In the genomic region with DNA sequence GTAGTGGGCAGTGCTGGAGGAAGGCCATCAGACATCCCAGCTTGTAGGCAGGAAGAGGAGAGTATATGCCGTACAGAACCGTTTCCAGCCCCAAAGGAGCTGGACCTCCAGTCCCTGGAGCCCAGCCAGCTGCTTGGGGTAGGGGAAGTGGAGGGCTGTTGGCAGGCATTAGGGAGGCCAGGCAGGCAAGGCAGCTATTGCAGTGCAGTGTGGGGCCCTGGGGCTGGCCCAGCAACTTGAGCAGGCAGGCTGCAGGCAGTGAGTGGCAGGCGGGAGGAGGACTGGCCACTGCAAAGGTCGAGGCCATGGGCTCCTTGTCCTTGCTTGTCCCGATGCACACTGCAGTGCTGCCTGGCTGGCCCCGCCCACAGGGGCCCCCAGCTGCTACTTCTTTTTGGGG, we compare ENCODE assay signal across 9 mouse cellular contexts. TPM values are rescaled to one million over a fixed set of nuclear protein-coding genes. Genes with fewer than 3 reads are reported as not detected.
DNase-seq lines count a peak whose midpoint lies in the region; ATAC-seq and TF ChIP-seq lines count a peak whose summit lies in the region.
"Had no signal": no experiment of that assay in that cellular context is flagged by ENCODE, and none has a peak within 500 bp of the region (broad histone marks: within the 10 kb centered on the region; RNA-seq: fewer than 3 reads in every experiment).

No protein-coding gene starts in this region.

- TF ChIP-seq CTCF in MEL (IDR thresholded peaks at IDR 0.05 in 2 of 3, conservative IDR thresholded peaks at IDR 0.05 in 1 of 3; ENCODE audit: control insufficient read depth in 1 of 3, insufficient read depth in 1 of 3, low read depth in 2 of 3, low read length in 3 of 3, poor library complexity in 1 of 3, severe bottlenecking in 1 of 3): no peak

- no peak overlapping the region for H3K4me3 ChIP-seq in MEL (ENCODE audit: control insufficient read depth in 1 of 2, insufficient read depth in 1 of 2, low read depth in 2 of 2, low read length in 2 of 2)
- H3K4me3 ChIP-seq in hindbrain, embryonic 14.5 days (replicated peaks; ENCODE audit: low read length): no peak overlapping the region
- H3K4me3 ChIP-seq: midbrain, embryonic 12.5 days had no signal

- intact Hi-C loops in gastrocnemius, postnatal 14 days (cut with DNase I; ENCODE audit: low total_unique reads): loop anchor here (5.0 kb wide), 1 partner anchor 81 kb away; no protein-coding TSS in a partner anchor

- H3K9me3 ChIP-seq in MEL (replicated peaks; ENCODE audit: insufficient read depth, low read length): no peaks in the 10 kb centered on the region
- H3K9me3 ChIP-seq in hindbrain, embryonic 14.5 days (ENCODE audit: control insufficient read depth, low read length): no peaks in the 10 kb centered on the region
- H3K9me3 ChIP-seq: midbrain, embryonic 12.5 days had no signal

- peaks cover 0 to 16% of the 10 kb centered on the region in 2 experiments; a peak in 2 of 4 replicates for H3K4me1 ChIP-seq in MEL (ENCODE audit: control insufficient read depth in 1 of 2, insufficient read depth in 2 of 2, low read length in 2 of 2)
- H3K4me1 ChIP-seq in hindbrain, embryonic 14.5 days (replicated peaks; ENCODE audit: control insufficient read depth, insufficient read depth, low read length): 0 out of 2 replicates have a peak, but pooled peaks cover 5% of the 10 kb centered on the region

- no peak for TF ChIP-seq RAD21 in MEL (IDR thresholded peaks at IDR 0.05; ENCODE audit: low read depth, low read length)

- no peak overlapping the region for H3K27ac ChIP-seq in MEL (ENCODE audit: control insufficient read depth, low read depth, low read length)
- H3K27ac ChIP-seq in hindbrain, embryonic 14.5 days: no peak overlapping the region
- H3K27ac ChIP-seq: midbrain, embryonic 12.5 days had no signal

- no peak for TF ChIP-seq EP300 in MEL (IDR thresholded peaks at IDR 0.05; ENCODE audit: low read depth in 1 of 2, low read length in 2 of 2)

- peaks cover 0 to 2% of the 10 kb centered on the region in 2 experiments; a peak in 1 of 4 replicates for H3K36me3 ChIP-seq in MEL (ENCODE audit: control insufficient read depth in 1 of 2, insufficient read depth in 2 of 2, low read length in 2 of 2)
- no peaks in the 10 kb centered on the region for H3K36me3 ChIP-seq in hindbrain, embryonic 14.5 days (replicated peaks; ENCODE audit: control insufficient read depth, insufficient read depth)
- H3K36me3 ChIP-seq: midbrain, embryonic 12.5 days had no signal

- DNase-seq in gastrocnemius, postnatal 14 days: peak; percentile 42
- DNase-seq in gastrocnemius, postnatal 4 days (ENCODE audit: low spot score in 2 of 2): no peak
- peak; percentile 37 for DNase-seq in MEL (ENCODE audit: low read depth, low spot score)
- DNase-seq in cerebellum, postnatal 25 days: peak; percentile 63 to 76
- DNase-seq in hindbrain, embryonic 14.5 days (ENCODE audit: low spot score): no peak
- DNase-seq in lung, postnatal 36 days: peak; percentile 27
- DNase-seq in spleen, postnatal 10 days (ENCODE audit: low spot score in 2 of 2): no peak
- no peak for DNase-seq in layer of hippocampus, adult 11-12 months (ENCODE audit: low spot score)

- no peaks in the 10 kb centered on the region for H3K79me2 ChIP-seq in MEL (ENCODE audit: control insufficient read depth, insufficient read depth, low read length, poor library complexity)

- WGBS in hindbrain, embryonic 14.5 days: 28% methylated on average over 6 of the region's 6 CpGs

- peak; percentile 55; the same call in 1 of the 2 replicates for ATAC-seq in hindbrain, embryonic 14.5 days (ENCODE audit: low FRiP score)

- no peak overlapping the region for H3K9ac ChIP-seq in MEL (ENCODE audit: control insufficient read depth, low read depth, low read length, poor library complexity, severe bottlenecking)
- H3K9ac ChIP-seq in hindbrain, embryonic 14.5 days: no peak overlapping the region
- H3K9ac ChIP-seq: midbrain, embryonic 12.5 days had no signal

- no peaks in the 10 kb centered on the region for H3K27me3 ChIP-seq in MEL (ENCODE audit: control insufficient read depth in 1 of 2, insufficient read depth in 2 of 2, low read length in 2 of 2)
- H3K27me3 ChIP-seq in hindbrain, embryonic 14.5 days (ENCODE audit: control insufficient read depth, insufficient read depth, low read length): no peaks in the 10 kb centered on the region

- no peak for TF ChIP-seq POLR2A in MEL (IDR thresholded peaks at IDR 0.05; ENCODE audit: control insufficient read depth in 1 of 2, insufficient read depth in 1 of 2, low read depth in 1 of 2, low read length in 2 of 2, poor library complexity in 1 of 2)

- H3K4me2 ChIP-seq in hindbrain, embryonic 14.5 days (replicated peaks): no peak overlapping the region
- H3K4me2 ChIP-seq: midbrain, embryonic 12.5 days had no signal

TF ChIP-seq in MEL, 35 proteins besides CTCF, POLR2A, EP300 and RAD21:
- TF ChIP-seq ZNF384 (IDR thresholded peaks at IDR 0.05; ENCODE audit: low read depth, low read length) (no peak), CHD2 (IDR thresholded peaks at IDR 0.05; ENCODE audit: low read length) (no peak), GATA1 (IDR thresholded peaks at IDR 0.05; ENCODE audit: low read depth, low read length) (no peak), USF1 (IDR thresholded peaks at IDR 0.05; ENCODE audit: low read depth, low read length) (no peak), E2F4 (IDR thresholded peaks at IDR 0.05; ENCODE audit: borderline replicate concordance, low read depth, low read length) (no peak), NRF1 (IDR thresholded peaks at IDR 0.05; ENCODE audit: insufficient read depth, low read depth, low read length, poor library complexity, severe bottlenecking) (no peak), ZC3H11A (IDR thresholded peaks at IDR 0.05; ENCODE audit: low read depth, low read length) (no peak), HCFC1 (IDR thresholded peaks at IDR 0.05; ENCODE audit: low read depth, low read length) (no peak), RCOR1 (IDR thresholded peaks at IDR 0.05; ENCODE audit: low read depth, low read length) (no peak), MEF2A (IDR thresholded peaks at IDR 0.05; ENCODE audit: extremely low read depth, insufficient replicate concordance, low read depth, low read length, poor library complexity, severe bottlenecking) (no peak)

RNA-seq across cellular contexts. Expression of gene Plekhg3, which starts 52.1 kb away (rescaled TPM):
- total RNA-seq in gastrocnemius, postnatal 14 days (2021): 10 to 100 TPM; 10.3 to 11.7 TPM
- 10 to 100 TPM; 23.2 to 27.6 TPM for total RNA-seq in gastrocnemius, postnatal 4 days (2021)
- total RNA-seq in MEL (2012; rRNA removed): 0.92 and 1.9 TPM in 2 replicates
- polyA plus RNA-seq in MEL (2012; ENCODE audit: insufficient read depth in 1 of 2, insufficient read length in 2 of 2, low read depth in 1 of 2, low replicate concordance in 2 of 2, missing spikeins in 1 of 2): 1 to 10 TPM in 1 of 2 experiments, not detected in 1; 7.0 TPM
- 1.3 and 1.6 TPM in 2 replicates for polyA plus RNA-seq in hindbrain, embryonic 14.5 days (2014; fragmentation: Nextera tagmentation; extraction: Ambion mirVana)

Comparison
In these comparisons a context has a peak if more than half of its experiments do, and no peak if none do; other contexts are left out.
1. DNase-seq: peak in gastrocnemius, postnatal 14 days (single experiment), MEL (single experiment), cerebellum, postnatal 25 days (2 of 2) and lung, postnatal 36 days (single experiment); none in gastrocnemius, postnatal 4 days (0 of 2), hindbrain, embryonic 14.5 days (single experiment), spleen, postnatal 10 days (0 of 2) and layer of hippocampus, adult 11-12 months (single experiment).